Mouse (Mus musculus) lung, postnatal 14 days (tissue): ENCODE data around the gene Tmem184b.
A peak's percentile ranks its signal among the peaks of the same experiment; 100 is the strongest.

Experiments
- DNase-seq: peaks from one replicate; pipeline ENCODE4 v3.0.0; 2021

Gene Tmem184b

GRCm38 (mm10) chr15:79329346-79329978 is 73.9 kb downstream of the Tmem184b start:
- DNase-seq: no peak

- no peak for DNase-seq
Measured at GRCm38 (mm10) chr15:79328939-79329275, 74.5 kb downstream of the Tmem184b start.

- DNase-seq: peak; percentile 99
Measured at GRCm38 (mm10) chr15:79328058-79328938, 75.1 kb downstream of the Tmem184b start, which contains the start of gene Pla2g6. TSS of gene Pla2g6 (minus strand) at chr15:79328390.

GRCm38 (mm10) chr15:79326971-79327961 is 76.1 kb downstream of the Tmem184b start:
- no peak for DNase-seq

- DNase-seq: peak; percentile 57
Measured at GRCm38 (mm10) chr15:79326264-79326663, 77.1 kb downstream of the Tmem184b start.

GRCm38 (mm10) chr15:79325742-79326141 is 77.6 kb downstream of the Tmem184b start:
- DNase-seq: no peak

GRCm38 (mm10) chr15:79324373-79324772 is 79.0 kb downstream of the Tmem184b start:
- no peak for DNase-seq

GRCm38 (mm10) chr15:79323791-79324155 is 79.6 kb downstream of the Tmem184b start:
- no peak for DNase-seq

- peak; percentile 92 for DNase-seq
Measured at GRCm38 (mm10) chr15:79322991-79323790, 80.2 kb downstream of the Tmem184b start.

GRCm38 (mm10) chr15:79322281-79322990 is 80.9 kb downstream of the Tmem184b start:
- no peak for DNase-seq

- DNase-seq: no peak
Measured at GRCm38 (mm10) chr15:79321733-79322190, 81.6 kb downstream of the Tmem184b start.

GRCm38 (mm10) chr15:79313848-79314369 is 89.5 kb downstream of the Tmem184b start:
- no peak for DNase-seq
